Mouse (Mus musculus) cerebellum, adult (tissue): ENCODE data around the gene Sec23ip.

Experiments used
- ATAC-seq: cut with Nextera tagmentation; 2 replicates; pipeline ENCODE4 v1.9.2; 2017; ENCODE audit warnings: mild to moderate bottlenecking, moderate library complexity, mixed read lengths; ENCODE audit not compliant: insufficient number of reproducible peaks, low FRiP score, low TSS enrichment

Gene Sec23ip

DNA sequence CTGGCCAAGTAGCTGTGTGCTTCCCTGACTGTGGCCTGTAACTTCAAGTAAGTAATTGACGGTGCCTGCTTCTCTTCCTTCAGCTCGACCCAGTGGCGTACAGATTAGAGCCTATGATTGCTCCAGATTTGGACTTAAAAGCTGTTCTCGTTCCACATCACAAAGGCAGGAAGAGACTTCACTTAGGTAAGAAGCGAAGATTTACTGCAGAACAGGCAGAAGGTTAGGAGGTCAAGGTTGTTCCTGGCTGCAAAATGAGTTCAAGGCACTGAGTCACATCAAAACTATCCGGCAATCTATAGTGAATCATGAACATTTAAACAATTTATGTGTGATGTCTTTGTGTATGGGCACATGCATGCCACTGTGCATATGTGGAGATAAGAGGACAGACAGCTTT, 32.5 kb downstream of the Sec23ip start:
- ATAC-seq = no peak

DNA sequence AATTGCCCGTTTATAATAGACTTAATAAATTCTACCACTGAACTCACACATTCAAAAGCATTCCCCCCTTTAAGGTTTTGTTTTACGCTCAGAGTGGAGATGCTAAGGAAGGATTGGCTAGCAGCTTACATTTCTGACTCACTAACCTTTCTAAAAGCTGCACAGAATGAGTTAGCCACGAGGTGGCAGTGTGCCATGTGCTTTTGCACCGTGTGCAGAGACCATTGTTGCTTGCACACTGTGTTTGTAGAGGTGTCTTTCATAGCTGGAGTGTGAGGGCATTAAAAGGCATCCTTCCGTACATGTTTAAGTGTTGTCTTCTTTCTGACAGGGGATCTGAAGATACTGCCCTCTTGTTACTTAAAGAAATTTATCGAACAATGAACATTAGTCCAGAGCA, 34.6 kb downstream of the Sec23ip start:
- no peak for ATAC-seq

DNA sequence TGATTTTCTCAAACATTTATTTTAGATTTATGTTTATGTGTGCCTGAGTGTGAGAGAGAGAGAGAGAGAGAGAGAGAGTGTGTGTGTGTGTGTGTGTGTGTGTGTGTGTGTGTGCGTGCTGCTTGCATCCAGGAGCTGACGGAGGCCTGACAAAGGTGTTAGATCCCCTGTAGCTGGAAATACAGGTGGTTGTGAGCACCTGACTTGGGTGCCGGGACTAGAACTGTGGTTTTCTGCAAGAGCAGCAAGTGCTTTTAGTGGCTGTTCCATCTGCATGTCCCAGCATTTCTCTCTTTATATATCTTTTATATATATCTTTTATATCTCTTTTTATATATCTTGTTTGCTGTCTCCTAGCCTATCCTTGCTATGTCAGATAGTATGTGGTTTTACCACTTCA, 37.1 kb downstream of the Sec23ip start:
- ATAC-seq = no peak

DNA sequence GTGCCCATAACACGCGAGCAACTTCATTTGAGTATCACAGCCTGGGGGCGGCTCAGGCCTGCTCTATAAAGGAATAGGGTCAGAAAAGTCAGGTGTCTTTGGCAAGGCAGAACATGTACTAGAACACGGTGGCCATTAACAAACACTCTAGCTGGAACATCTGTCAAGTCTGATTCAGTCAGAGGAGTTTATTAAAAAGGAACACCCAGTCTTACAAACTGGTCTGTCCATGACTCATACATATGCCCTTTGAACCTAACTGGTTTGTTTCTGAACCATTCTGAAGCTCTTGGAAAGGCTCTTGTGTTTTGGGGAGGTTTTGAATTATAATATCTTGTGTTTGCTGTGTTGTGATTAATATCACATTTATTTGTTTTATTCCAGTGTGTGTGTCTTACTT, 45.3 kb downstream of the Sec23ip start:
- no peak for ATAC-seq

DNA sequence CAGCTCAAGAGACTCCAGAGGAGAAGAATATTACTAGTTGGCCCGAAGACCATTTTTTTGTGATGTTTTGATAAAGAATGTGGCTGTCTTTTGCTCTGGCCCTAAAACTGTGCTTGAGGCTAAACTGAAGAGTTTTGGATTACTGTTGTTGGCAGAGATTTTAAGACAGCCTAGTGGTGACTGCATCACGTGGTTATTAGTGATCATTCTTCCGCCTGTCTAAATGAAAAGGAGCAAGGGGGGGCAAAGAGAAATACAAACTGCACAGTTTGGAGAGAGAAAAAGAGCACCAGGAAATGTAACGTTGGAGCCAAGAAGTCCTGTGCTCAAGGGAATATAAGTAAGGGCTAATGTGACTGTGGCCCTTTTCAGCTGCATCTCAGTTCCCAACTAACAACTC, 48.7 kb downstream of the Sec23ip start:
- ATAC-seq = no peak

DNA sequence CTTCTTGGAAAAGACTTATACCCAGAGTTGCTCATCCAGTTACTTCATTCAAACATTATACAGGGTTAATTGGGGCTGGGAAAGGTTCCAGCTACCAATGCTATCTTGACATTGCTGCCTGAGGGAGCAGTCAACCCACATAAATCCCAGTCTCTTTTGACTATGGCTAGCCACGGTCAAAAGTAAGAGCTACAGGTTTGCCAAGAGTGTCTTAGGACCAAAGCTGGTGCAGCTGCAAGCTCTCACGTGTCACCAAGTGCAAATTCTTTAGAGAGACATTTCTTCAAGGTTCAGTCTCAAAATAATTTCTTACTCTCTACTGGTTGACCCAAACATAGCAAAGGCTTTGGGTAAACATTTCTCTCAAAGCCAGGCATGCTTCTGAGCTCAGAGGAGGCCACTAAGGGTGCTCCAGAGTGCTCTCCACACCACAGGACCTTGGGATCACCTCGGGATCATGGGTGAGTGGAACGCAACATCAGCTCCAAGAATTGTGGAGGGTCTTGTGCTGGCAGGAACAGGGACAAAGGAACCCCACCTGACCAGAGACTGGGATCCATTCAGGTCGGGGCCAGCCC, 80.3 kb downstream of the Sec23ip start:
- no peak for ATAC-seq

DNA sequence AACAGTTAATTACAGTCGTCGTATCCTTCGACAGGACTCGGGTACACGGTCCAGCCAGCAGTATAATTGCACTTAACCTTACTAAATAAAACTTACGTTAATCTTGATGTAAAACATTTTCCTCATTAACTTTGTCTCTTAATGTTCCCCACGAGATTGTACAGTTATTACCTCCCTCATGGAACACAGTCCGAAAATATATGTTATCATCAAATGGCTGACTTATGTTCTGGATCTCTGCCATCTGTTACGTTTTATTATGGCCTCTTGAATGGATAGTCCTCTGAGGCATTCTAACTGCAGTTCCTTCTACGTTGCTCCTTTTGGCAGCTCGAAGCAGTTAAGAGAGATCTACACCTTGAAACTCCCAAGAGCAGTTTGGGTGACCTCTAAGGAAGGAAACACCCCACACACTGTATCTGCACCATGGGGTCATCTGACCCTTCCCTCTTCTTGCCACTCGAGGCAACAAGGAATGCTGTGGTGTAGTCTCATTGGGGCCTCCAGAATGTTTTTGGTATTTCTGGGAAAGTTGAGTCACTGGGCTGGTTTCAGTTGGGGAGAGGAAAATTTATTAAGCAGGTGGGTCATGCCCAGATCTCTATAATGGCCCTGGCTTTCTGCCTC, 87.8 kb downstream of the Sec23ip start:
- no peak for ATAC-seq

DNA sequence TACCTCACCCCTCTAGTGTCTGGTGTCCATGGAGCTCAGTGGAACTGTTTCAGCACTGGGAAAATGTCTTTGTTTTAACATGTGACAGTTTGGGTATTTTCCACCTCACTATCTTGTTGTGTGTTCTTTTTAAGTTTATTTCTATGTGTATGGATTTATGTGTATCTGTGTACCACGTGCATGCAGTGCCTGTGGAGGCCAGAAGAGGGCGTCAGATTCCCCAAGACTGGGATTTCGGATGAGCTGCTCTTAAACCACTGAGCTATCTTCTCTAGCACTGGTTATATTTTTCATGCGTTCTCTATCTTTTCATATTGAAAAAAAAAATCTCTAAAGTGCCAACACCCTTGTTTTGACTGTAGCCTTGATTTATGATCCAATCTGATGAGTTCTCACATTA, 88.5 kb downstream of the Sec23ip start:
- ATAC-seq = no peak
